Mouse (Mus musculus) bone marrow, adult 2 months (tissue): ENCODE data around the gene AC141477.1.

Experiments
- CTCF ChIP-seq: fragments of 200-500 bp; IDR thresholded peaks from 2 replicates; pipeline ENCODE4 v1.5.1; 2011; ENCODE audit warnings: low read length, control low read depth; ENCODE audit not compliant: control insufficient read depth, insufficient read depth
- POLR2A ChIP-seq: fragments of 200-500 bp; IDR thresholded peaks from 2 replicates; pipeline ENCODE4 v1.6.1; 2011; ENCODE audit warnings: low read depth, mild to moderate bottlenecking, control low read depth, low read length, borderline replicate concordance; ENCODE audit not compliant: control insufficient read depth

DNA sequence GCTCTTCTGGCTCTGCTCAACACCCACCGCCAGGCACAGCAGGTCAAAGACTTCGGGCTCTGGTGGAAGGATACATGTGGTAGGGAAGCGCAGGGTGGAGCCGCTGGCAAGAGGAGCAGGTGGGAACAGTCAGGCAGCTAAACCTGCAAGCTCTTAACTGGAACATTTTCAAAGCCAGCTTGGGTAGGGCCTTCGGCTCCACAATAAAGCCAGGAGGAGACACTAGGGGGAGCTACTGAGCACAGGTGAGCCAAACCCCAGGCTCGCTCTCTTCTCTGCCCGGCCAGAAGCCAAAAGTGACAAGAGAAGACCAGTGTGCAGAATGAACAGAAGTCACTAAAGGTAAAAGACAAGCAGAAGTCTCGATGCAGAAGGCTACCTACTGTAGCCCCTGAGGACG is 48.5 kb downstream of the AC141477.1 start:
- TF ChIP-seq POLR2A = no peak
- peak; percentile 64 for TF ChIP-seq CTCF
